Mouse (Mus musculus): ENCODE data around the gene Clybl. TPM values are rescaled to one million over a fixed set of nuclear protein-coding genes. Genes with fewer than 3 reads are reported as not detected.

Clybl gene
- polyA plus RNA-seq, 1 experiment from 2014 or later: 28.6 TPM

DNA sequence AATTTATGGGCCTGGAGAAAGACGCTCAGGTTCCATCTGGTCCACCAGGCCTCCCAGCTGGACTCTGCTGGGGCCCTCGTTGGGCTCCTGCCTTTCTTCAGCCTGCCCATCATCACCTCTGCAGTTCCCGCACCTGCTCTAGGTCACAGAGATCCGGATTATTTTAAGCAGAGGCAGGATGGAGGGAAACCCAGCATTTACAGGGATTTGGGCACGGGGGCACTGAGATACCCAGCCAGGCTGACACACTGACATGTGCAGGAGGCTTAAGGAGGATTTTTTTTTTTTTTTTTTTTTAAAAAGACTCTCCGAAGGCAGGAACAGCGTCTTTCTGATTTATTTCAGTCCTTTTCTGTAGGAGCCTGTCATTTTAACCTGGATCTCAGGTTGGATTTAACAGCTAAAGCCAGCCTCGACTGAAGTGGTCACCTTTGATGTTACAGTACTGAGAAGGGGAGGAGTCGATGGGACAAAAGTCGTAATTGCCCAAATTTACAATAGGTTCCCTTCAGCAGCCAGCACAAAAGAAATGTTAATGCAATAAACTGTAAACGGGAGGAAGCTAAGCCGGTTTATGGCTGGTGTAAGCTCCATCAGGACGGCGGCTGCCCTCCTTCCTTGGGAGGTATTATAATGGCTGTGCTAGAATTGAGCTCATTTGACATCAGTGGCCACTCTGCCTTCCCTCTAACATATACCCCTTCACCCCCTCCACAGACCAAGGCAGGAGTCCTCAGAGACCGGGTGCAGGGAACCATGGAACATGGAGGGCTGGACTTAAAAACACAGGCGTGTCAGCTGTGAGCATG, 81.6 kb downstream of the Clybl start:
- no peak overlapping the region for H3K4me3 ChIP-seq
- H3K9me3 ChIP-seq: no peaks in the 10 kb centered on the region
- no peaks in the 10 kb centered on the region for H3K36me3 ChIP-seq
- no peak for DNase-seq (ENCODE audit: low spot score)
- 56% methylated on average over 16 of the region's 16 CpGs for WGBS
- peaks cover 72% of the 10 kb centered on the region for H3K27me3 ChIP-seq (ENCODE audit: insufficient read depth, poor library complexity, severe bottlenecking)
- peaks cover 16% of the 10 kb centered on the region for H3K4me1 ChIP-seq (replicated peaks)
- H3K27ac ChIP-seq: no peak overlapping the region

DNA sequence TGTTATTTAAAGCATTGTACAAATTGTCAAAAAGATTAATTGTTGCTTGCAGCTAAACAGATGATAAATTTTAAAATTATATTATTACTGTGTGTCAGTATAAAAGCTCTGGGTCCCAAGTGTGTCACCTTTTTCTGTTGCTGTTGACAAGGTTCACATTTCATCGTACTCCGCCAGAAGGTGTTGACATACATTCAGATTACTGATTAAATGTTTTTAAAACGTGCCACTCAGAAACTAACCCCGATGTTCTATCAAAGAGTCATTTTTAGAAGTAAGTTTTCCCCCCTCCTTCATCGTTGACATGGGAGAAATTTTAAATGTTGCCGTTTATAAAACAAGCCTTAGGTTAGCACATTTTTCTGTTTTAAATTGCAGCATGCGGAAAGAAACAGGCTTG, 83.7 kb downstream of the Clybl start:
- H3K27ac ChIP-seq: no peak overlapping the region
- peaks cover 68% of the 10 kb centered on the region for H3K27me3 ChIP-seq (ENCODE audit: insufficient read depth, poor library complexity, severe bottlenecking)
- peaks cover 3% of the 10 kb centered on the region for H3K4me1 ChIP-seq (replicated peaks)
- H3K4me3 ChIP-seq: no peak overlapping the region
- no peaks in the 10 kb centered on the region for H3K9me3 ChIP-seq
- WGBS: 79% methylated on average over 7 of the region's 7 CpGs
- no peak for DNase-seq (ENCODE audit: low spot score)
- no peaks in the 10 kb centered on the region for H3K36me3 ChIP-seq

DNA sequence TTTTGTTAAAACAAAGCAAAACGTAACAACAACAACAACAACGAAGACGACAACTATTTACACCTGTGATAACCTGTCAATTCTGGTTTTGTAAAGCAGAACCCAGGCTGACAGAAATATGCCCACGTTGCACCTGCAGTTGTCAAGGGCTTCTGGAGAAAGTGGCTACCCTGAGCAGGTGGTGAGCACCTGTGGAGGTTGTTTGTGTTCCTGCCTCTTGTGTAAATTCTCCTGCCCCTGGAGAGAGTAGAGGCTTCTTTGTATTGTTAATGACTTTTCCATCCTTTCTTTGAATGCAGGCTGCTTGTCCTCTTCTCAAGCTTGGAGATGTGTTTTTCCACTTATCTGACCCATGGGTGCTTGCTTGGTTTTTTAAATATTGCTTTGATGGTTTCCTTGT, 86.1 kb downstream of the Clybl start:
- Histone ChIP-seq H3K4me3 (no peak overlapping the region), H3K9me3 (no peaks in the 10 kb centered on the region), H3K36me3 (no peaks in the 10 kb centered on the region), H3K4me1 (replicated peaks) (peaks cover 23% of the 10 kb centered on the region), H3K27me3 (ENCODE audit: insufficient read depth, poor library complexity, severe bottlenecking) (peaks cover 61% of the 10 kb centered on the region), H3K27ac (no peak overlapping the region)
- 31% methylated on average over 4 of the region's 4 CpGs for WGBS
- no peak for DNase-seq (ENCODE audit: low spot score)

DNA sequence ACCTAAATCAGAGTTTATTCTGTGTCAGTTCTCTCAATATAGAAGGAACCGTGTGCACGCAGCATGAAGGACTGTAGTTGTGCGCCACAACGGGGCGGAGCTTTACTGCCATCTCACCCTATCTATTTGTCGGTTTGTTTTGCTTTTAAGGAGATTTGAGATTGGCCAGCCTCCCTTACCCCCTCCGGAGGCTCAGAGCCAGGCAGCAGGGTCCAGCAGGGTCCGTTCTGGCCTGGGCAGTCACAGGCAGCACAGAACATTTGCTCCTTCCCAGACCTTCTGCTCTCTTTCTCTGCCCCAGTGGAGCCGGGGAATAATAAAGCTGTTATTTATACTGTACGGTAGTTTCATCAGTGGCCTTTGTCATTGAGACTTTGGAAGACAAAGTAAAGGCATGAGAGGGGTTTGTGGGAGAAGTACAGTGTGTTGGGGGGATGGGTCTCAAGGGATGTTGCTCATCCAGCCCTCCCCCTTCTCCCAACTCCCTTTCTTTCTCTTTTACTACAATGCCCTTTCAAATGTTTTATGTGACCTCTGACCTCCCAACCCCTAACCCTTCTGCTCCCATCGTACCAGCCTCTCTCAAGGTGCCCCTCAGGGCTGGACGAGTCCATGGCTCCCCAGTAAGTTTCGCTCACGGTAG, 89.7 kb downstream of the Clybl start:
- H3K9me3 ChIP-seq: no peaks in the 10 kb centered on the region
- H3K27ac ChIP-seq: peak overlapping the region; percentile 82
- 19% methylated on average over 14 of the region's 14 CpGs for WGBS

DNA sequence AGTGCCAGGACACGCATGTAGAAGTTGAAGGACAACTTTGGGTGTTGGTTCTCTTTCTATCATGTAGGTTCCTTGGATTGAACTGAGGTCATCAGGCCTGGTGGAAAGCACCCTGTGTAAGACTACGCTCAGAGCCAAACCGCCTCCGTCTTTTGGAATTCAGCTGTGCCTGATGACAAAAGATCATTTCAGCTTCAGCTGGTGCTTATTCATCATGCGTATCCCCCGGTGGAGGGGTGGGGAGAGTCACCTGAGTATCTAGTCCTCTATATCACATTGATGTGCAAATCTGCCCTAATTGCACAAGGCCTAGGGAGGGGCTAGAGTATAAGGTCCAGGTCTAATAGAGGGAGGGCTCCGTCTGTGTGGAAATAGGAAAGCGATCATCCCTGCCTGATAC, 95.6 kb downstream of the Clybl start:
- H3K27ac ChIP-seq: 0 out of 2 replicates have a peak overlapping the region, but pooled peaks have one; percentile 92
- no peak overlapping the region for H3K4me3 ChIP-seq
- peaks cover 51% of the 10 kb centered on the region for H3K4me1 ChIP-seq (replicated peaks)
- DNase-seq (ENCODE audit: low spot score): no peak
- H3K36me3 ChIP-seq: no peaks in the 10 kb centered on the region
- H3K9me3 ChIP-seq: no peaks in the 10 kb centered on the region
- WGBS: 56% methylated on average over 8 of the region's 8 CpGs
- peaks cover 68% of the 10 kb centered on the region for H3K27me3 ChIP-seq (ENCODE audit: insufficient read depth, poor library complexity, severe bottlenecking)

More for the DNA sequence above, 89.7 kb downstream of the Clybl start:
- Histone ChIP-seq H3K4me1 (replicated peaks) (peaks cover 21% of the 10 kb centered on the region), H3K36me3 (no peaks in the 10 kb centered on the region), H3K27me3 (ENCODE audit: insufficient read depth, poor library complexity, severe bottlenecking) (peaks cover 56% of the 10 kb centered on the region), H3K4me3 (0 out of 2 replicates have a peak overlapping the region, but pooled peaks have one; percentile 9)
- DNase-seq (ENCODE audit: low spot score): peak; percentile 36

DNA sequence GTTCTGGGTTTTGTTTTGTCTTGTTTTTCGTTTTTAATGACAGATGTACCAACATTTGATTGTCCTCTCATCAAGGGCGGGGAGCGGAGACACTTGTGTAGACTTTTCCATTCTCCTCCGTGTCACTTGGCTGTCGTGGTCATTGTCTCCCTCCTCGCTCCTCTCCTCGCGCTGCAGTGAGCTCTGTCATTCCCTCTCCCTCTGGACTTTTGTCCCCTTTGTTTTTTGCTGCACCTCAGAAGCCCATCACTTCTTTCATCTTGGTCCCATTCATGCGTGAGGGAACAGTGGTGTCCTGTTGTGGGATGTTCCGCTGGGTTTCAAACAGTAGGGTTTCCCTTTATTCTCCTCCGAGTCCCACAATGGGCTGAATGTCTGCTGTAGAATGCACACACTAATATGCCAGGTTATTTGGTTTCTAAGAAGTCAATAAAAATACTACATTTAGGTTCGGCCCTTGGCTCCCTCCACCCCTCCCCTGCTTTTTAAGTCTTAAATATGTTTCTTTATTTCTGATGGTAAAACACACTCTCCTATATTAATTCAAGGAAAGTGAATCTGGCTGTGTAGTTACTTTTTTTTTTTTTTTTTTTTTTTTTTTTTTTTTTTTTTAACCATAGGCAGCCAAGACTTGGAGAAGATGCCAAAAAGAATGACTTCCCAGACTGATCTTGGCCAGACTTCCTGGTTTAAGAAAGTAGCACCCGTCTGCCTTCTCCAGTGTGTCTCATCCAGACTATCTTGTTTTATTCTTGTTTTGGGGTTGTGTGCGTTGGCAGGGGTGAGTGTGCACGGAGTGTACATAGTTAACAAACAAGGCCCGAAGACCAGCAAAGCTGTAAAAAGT, 98.2 kb downstream of the Clybl start:
- Histone ChIP-seq H3K27me3 (ENCODE audit: insufficient read depth, poor library complexity, severe bottlenecking) (peaks cover 74% of the 10 kb centered on the region), H3K9me3 (no peaks in the 10 kb centered on the region), H3K27ac (peak overlapping the region; percentile 92), H3K4me3 (peak overlapping the region; percentile 48), H3K4me1 (replicated peaks) (peaks cover 61% of the 10 kb centered on the region), H3K36me3 (no peaks in the 10 kb centered on the region)
- 24% methylated on average over 16 of the region's 16 CpGs for WGBS
- peak; percentile 67 for DNase-seq (ENCODE audit: low spot score)

DNA sequence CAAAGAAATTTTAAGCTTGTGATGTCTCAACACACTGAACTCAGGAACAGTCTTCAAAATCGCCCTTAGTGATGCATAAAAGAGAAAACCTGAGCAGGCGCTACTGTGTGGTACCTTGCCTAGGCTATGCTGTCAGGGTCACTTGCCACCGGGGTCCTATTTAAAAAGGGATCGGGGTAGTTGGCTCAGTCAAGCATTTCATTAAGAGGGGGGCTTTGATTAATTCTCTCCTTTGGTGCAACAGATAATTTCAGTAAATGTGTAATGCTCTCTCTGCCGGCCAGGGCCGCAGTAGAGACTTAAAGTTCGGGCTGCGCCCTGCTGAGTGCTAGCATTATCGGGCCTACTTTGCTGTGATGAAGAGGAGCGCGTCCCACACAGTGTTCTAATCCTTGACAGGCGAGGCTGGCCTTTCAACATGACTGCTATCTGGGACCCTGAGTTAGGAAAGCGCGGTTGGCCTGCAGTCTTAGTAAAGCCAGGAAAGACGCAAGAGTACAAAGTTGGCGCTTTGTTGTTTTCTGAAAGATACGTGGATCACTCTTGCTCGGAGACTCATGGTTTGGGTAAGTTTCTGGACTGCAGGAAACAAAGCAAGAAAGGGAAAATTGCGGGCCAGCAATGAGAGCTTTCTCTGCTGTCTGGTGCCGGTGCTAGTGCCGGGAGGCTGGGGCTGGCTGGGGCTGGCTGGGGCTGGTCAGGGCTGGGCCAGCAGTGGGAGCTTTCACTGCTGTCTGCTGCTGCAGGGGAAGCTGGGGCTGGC, 99.0 kb downstream of the Clybl start:
- Histone ChIP-seq H3K4me1 (replicated peaks) (peaks cover 61% of the 10 kb centered on the region), H3K36me3 (no peaks in the 10 kb centered on the region), H3K27ac (peak overlapping the region; percentile 92), H3K4me3 (peak overlapping the region; percentile 48), H3K9me3 (no peaks in the 10 kb centered on the region), H3K27me3 (ENCODE audit: insufficient read depth, poor library complexity, severe bottlenecking) (peaks cover 75% of the 10 kb centered on the region)
- peak; percentile 76 for DNase-seq (ENCODE audit: low spot score)
- WGBS: 9% methylated on average over 21 of the region's 21 CpGs

DNA sequence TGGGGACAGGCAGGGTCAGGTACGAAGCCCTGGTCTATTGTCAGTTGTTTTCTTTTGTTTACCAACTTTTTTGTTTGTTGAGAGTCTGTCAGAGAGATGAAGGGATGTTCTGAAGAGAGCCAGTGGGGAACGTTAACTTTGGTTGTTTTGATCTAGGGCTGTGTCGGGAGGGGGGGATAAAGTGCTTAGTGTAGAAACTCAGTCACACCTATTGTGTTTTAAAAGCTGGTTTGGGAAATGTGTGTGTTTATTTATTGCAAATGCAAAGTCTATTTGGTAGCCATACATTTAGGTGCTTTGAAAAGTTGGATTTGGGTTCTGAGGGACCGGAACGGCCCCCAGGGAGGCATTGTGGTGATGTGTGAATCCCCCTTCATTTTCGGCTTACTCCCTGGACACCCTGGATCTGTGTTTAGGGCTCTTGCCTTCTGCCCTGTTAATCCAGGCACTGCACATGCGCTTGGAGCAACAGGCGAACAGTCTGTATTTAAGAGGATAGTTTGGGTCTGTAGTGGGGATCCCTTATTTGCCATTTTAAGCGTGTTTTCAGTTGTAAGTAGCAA, 99.6 kb downstream of the Clybl start:
- peak overlapping the region; percentile 92 for H3K27ac ChIP-seq

DNA sequence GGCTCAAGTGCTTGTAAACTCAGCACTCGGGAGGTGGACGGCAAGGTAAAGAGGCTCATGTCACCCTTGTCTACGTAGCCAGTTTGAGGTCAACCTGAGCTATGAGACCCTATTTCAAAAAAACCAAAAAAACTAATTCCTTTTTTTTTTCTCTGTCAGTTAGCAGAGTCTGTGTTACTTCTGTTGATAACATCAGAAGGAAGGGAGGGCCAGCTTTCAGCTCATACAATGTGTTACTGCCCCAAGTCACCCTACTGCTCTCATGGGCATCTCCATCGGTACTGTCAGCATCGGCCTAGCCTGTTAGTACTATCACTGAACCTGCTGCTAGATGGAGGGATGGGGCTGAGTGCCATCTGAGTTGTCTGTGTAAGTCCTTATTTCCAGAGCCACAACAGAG, 102.5 kb downstream of the Clybl start:
- peaks cover 51% of the 10 kb centered on the region for H3K27me3 ChIP-seq (ENCODE audit: insufficient read depth, poor library complexity, severe bottlenecking)
- WGBS: 92% methylated on average over 5 of the region's 5 CpGs
- no peaks in the 10 kb centered on the region for H3K36me3 ChIP-seq
- peaks cover 58% of the 10 kb centered on the region for H3K4me1 ChIP-seq (replicated peaks)
- no peak overlapping the region for H3K4me3 ChIP-seq
- H3K27ac ChIP-seq: no peak overlapping the region
- DNase-seq (ENCODE audit: low spot score): no peak
- H3K9me3 ChIP-seq: no peaks in the 10 kb centered on the region

More for the DNA sequence above, 99.6 kb downstream of the Clybl start:
- Histone ChIP-seq H3K36me3 (no peaks in the 10 kb centered on the region), H3K27me3 (ENCODE audit: insufficient read depth, poor library complexity, severe bottlenecking) (peaks cover 74% of the 10 kb centered on the region), H3K4me3 (peak overlapping the region; percentile 48), H3K9me3 (no peaks in the 10 kb centered on the region), H3K4me1 (replicated peaks) (peaks cover 61% of the 10 kb centered on the region)
- 16% methylated on average over 9 of the region's 9 CpGs for WGBS
- peak; percentile 34 for DNase-seq (ENCODE audit: low spot score)

DNA sequence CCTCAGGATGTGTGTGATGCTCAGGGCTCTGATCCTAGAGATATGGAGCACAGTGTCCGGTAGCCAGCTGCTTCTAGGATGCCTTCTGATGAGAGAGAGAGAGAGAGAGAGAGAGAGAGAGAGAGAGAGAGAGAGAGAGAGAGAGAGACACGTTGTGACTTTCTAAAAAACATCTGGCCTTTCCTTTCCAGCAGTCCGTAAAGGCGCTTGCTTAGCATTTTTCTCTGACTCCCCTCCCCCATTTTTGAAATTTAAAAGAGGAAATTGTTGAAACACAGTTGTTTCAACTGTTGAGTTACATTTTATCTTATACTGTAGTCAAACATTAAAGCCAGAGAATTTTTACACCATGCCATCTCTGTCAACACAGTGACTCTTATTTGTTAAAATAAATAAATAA, 114.9 kb downstream of the Clybl start:
- no peak for DNase-seq (ENCODE audit: low spot score)

DNA sequence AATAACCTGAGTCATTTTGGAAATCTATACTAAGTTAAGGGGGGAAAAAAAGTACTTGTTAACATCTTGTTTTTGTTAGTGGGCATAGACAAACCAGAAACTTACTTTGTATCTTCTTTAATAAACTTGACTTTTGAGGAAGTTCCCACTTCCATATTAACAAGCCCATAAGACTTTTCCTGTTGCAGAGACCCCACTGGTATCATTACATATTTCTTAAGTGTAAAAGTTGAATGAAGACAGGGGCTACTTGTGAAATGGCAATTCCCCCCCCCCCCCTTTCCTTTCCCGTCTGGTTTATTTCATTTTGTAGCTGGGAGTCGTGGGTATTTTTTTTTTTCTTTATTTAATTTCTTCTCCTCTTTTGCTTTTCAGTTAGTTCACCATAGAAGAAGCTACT, 115.4 kb downstream of the Clybl start:
- DNase-seq (ENCODE audit: low spot score): no peak
- H3K9me3 ChIP-seq: no peaks in the 10 kb centered on the region
- peaks cover 7% of the 10 kb centered on the region for H3K27me3 ChIP-seq (ENCODE audit: insufficient read depth, poor library complexity, severe bottlenecking)
- no peak overlapping the region for H3K27ac ChIP-seq
- H3K4me3 ChIP-seq: no peak overlapping the region
- H3K4me1 ChIP-seq (replicated peaks): peaks cover 13% of the 10 kb centered on the region; the same call in 1 of the 2 replicates
- WGBS: 34% methylated on average over 2 of the region's 2 CpGs
- no peaks in the 10 kb centered on the region for H3K36me3 ChIP-seq

More for the DNA sequence above, 114.9 kb downstream of the Clybl start:
- H3K27me3 ChIP-seq (ENCODE audit: insufficient read depth, poor library complexity, severe bottlenecking): peaks cover 7% of the 10 kb centered on the region
- peaks cover 17% of the 10 kb centered on the region; the same call in 1 of the 2 replicates for H3K4me1 ChIP-seq (replicated peaks)
- WGBS: 41% methylated on average over 4 of the region's 4 CpGs
- no peaks in the 10 kb centered on the region for H3K9me3 ChIP-seq
- no peak overlapping the region; the same call in 1 of the 2 replicates for H3K27ac ChIP-seq
- no peak overlapping the region for H3K4me3 ChIP-seq
- H3K36me3 ChIP-seq: no peaks in the 10 kb centered on the region

Data from hindbrain, embryonic 10.5 days (tissue).